Mouse (Mus musculus) lung, adult 2 months (tissue): Measurements from ENCODE around the gene Get4.
A peak's percentile ranks its signal among the peaks of the same experiment; 100 is the strongest.

Experiments used
- CTCF ChIP-seq: fragments of 200-500 bp; IDR thresholded peaks from 2 replicates; pipeline ENCODE4 v1.5.1; 2011; ENCODE audit warnings: mild to moderate bottlenecking, low read length, control low read depth; ENCODE audit not compliant: insufficient read depth
- POLR2A ChIP-seq: fragments of 200-500 bp; IDR thresholded peaks from 2 replicates; pipeline ENCODE4 v1.6.1; 2011; ENCODE audit warnings: low read depth, mild to moderate bottlenecking, control low read depth, low read length, borderline replicate concordance; ENCODE audit errors: extremely low read depth

- TF ChIP-seq CTCF = peak; percentile 61
- no peak for TF ChIP-seq POLR2A
Measured at GRCm38 (mm10) chr5:139208871-139209684, 43.0 kb upstream of the Get4 start.
